Mouse (Mus musculus) intestine, embryonic 16.5 days (tissue): Measurements from ENCODE around the gene Ppfia4. TPM values are rescaled to one million over a fixed set of nuclear protein-coding genes. Genes with fewer than 3 reads are reported as not detected.

Experiments used
- ATAC-seq: fragments of 200-750 bp; cut with Nextera tagmentation; 2 replicates; pipeline ENCODE4 v1.8.0; 2017; ENCODE audit warnings: moderate TSS enrichment, moderate library complexity
- H3K27ac ChIP-seq: fragments of 300-500 bp; sonication (generic); 2 replicates; pipeline ENCODE4 v1.5.1; 2014; ENCODE audit warnings: mild to moderate bottlenecking, low read length
- H3K27me3 ChIP-seq: fragments of 300-500 bp; sonication (generic); replicated peaks from 2 replicates; pipeline ENCODE4 v1.6.1; 2014; ENCODE audit warnings: low read length, control low read depth, mixed read lengths; ENCODE audit not compliant: control insufficient read depth, insufficient read depth
- H3K36me3 ChIP-seq: fragments of 300-500 bp; sonication (generic); 2 replicates; pipeline ENCODE4 v1.6.1; 2014; ENCODE audit warnings: low read length, control low read depth; ENCODE audit not compliant: control insufficient read depth, insufficient read depth
- H3K4me1 ChIP-seq: fragments of 300-500 bp; sonication (generic); 2 replicates; pipeline ENCODE4 v1.6.1; 2014; ENCODE audit warnings: low read length, control low read depth, mixed read lengths; ENCODE audit not compliant: control insufficient read depth, insufficient read depth
- H3K4me2 ChIP-seq: fragments of 300-500 bp; sonication (generic); 2 replicates; pipeline ENCODE4 v1.6.1; 2014; ENCODE audit warnings: low read depth, low read length, control low read depth
- H3K4me3 ChIP-seq: fragments of 300-500 bp; sonication (generic); 2 replicates; pipeline ENCODE4 v1.5.1; 2014; ENCODE audit warnings: mild to moderate bottlenecking, low read length
- H3K9ac ChIP-seq: fragments of 300-500 bp; sonication (generic); 2 replicates; pipeline ENCODE4 v1.6.1; 2014; ENCODE audit warnings: low read depth, low read length
- H3K9me3 ChIP-seq: fragments of 300-500 bp; sonication (generic); 2 replicates; pipeline ENCODE4 v1.6.1; 2016; ENCODE audit warnings: low read length, control low read depth; ENCODE audit not compliant: control insufficient read depth
- WGBS: fragments of 180-500 bp; shearing (Covaris S2); extraction: QIAGEN DNeasy Blood & Tissue Kit; methylation state at CpG from one replicate; pipeline ENCODE4 v1.1.7; 2014; 5-methylcytosine and 5-hydroxymethylcytosine counted together
- polyA plus RNA-seq: library from polyadenylated mRNA; unstranded; fragments of >200 nt; fragmentation: Nextera tagmentation; extraction: Ambion mirVana; gene quantifications from 2 replicates; pipeline ENCODE4 v1.2.1, GENCODE M21; 2015

Gene Ppfia4
- polyA plus RNA-seq, 1 experiment from 2014 or later, result 4.7 TPM

- no peak overlapping the region for H3K9ac ChIP-seq
- H3K27ac ChIP-seq, result no peak overlapping the region
- ATAC-seq, result no peak
- 77% methylated on average over 5 of the region's 5 CpGs for WGBS
- no peaks in the 10 kb centered on the region for H3K27me3 ChIP-seq
- H3K4me3 ChIP-seq, result no peak overlapping the region
- no peaks in the 10 kb centered on the region for H3K9me3 ChIP-seq
- peaks cover 4% of the 10 kb centered on the region for H3K4me1 ChIP-seq
- H3K36me3 ChIP-seq, result no peaks in the 10 kb centered on the region
- H3K4me2 ChIP-seq, result no peak overlapping the region
Observed at GRCm38 (mm10) chr1:134341641-134342277, 9.0 kb upstream of the Ppfia4 start.

GRCm38 (mm10) chr1:134339757-134340619, 7.3 kb upstream of the Ppfia4 start:
- no peak for ATAC-seq
- Histone ChIP-seq H3K27me3 (no peaks in the 10 kb centered on the region), H3K4me2 (no peak overlapping the region), H3K4me3 (no peak overlapping the region), H3K9me3 (no peaks in the 10 kb centered on the region), H3K9ac (no peak overlapping the region), H3K36me3 (no peaks in the 10 kb centered on the region), H3K27ac (no peak overlapping the region), H3K4me1 (peaks cover 4% of the 10 kb centered on the region)
- 92% methylated on average over 18 of the region's 18 CpGs for WGBS

- no peak overlapping the region for H3K4me2 ChIP-seq
- no peak overlapping the region for H3K4me3 ChIP-seq
- 88% methylated on average over 7 of the region's 7 CpGs for WGBS
- no peak overlapping the region for H3K9ac ChIP-seq
- H3K36me3 ChIP-seq, result no peaks in the 10 kb centered on the region
- H3K4me1 ChIP-seq, result peaks cover 3% of the 10 kb centered on the region
- no peak for ATAC-seq
- H3K27ac ChIP-seq, result no peak overlapping the region
- H3K9me3 ChIP-seq, result no peaks in the 10 kb centered on the region
- no peaks in the 10 kb centered on the region for H3K27me3 ChIP-seq
Observed at GRCm38 (mm10) chr1:134339162-134339561, 6.4 kb upstream of the Ppfia4 start.

GRCm38 (mm10) chr1:134336958-134337710, 4.4 kb upstream of the Ppfia4 start:
- ATAC-seq, result no peak
- no peak overlapping the region for H3K4me3 ChIP-seq
- no peak overlapping the region for H3K4me2 ChIP-seq
- peaks cover 4% of the 10 kb centered on the region; the same call in 1 of the 2 replicates for H3K4me1 ChIP-seq
- H3K9me3 ChIP-seq, result no peaks in the 10 kb centered on the region
- no peak overlapping the region for H3K9ac ChIP-seq
- no peaks in the 10 kb centered on the region for H3K27me3 ChIP-seq
- H3K27ac ChIP-seq, result no peak overlapping the region
- H3K36me3 ChIP-seq, result no peaks in the 10 kb centered on the region
- 74% methylated on average over 11 of the region's 11 CpGs for WGBS

- H3K27me3 ChIP-seq, result no peaks in the 10 kb centered on the region
- H3K36me3 ChIP-seq, result no peaks in the 10 kb centered on the region
- no peak for ATAC-seq
- WGBS, result 79% methylated on average over 12 of the region's 12 CpGs
- H3K4me2 ChIP-seq, result no peak overlapping the region
- H3K9me3 ChIP-seq, result no peaks in the 10 kb centered on the region
- H3K9ac ChIP-seq, result no peak overlapping the region
- peaks cover 4% of the 10 kb centered on the region; the same call in 1 of the 2 replicates for H3K4me1 ChIP-seq
- no peak overlapping the region for H3K27ac ChIP-seq
- no peak overlapping the region for H3K4me3 ChIP-seq
Observed at GRCm38 (mm10) chr1:134335924-134336810, 3.4 kb upstream of the Ppfia4 start.

GRCm38 (mm10) chr1:134335211-134335923, 2.6 kb upstream of the Ppfia4 start:
- no peak overlapping the region for H3K27ac ChIP-seq
- WGBS, result 72% methylated on average over 13 of the region's 13 CpGs
- H3K27me3 ChIP-seq, result no peaks in the 10 kb centered on the region
- no peaks in the 10 kb centered on the region for H3K36me3 ChIP-seq
- no peak overlapping the region for H3K4me2 ChIP-seq
- ATAC-seq, result no peak
- no peak overlapping the region for H3K4me3 ChIP-seq
- no peak overlapping the region for H3K9ac ChIP-seq
- H3K4me1 ChIP-seq, result peaks cover 4% of the 10 kb centered on the region; the same call in 1 of the 2 replicates
- no peaks in the 10 kb centered on the region for H3K9me3 ChIP-seq

- Histone ChIP-seq H3K36me3 (no peaks in the 10 kb centered on the region), H3K4me3 (no peak overlapping the region), H3K9ac (no peak overlapping the region), H3K27ac (no peak overlapping the region), H3K4me2 (no peak overlapping the region), H3K27me3 (no peaks in the 10 kb centered on the region), H3K4me1 (peaks cover 4% of the 10 kb centered on the region; the same call in 1 of the 2 replicates), H3K9me3 (no peaks in the 10 kb centered on the region)
- WGBS, result 55% methylated on average over 7 of the region's 7 CpGs
- no peak for ATAC-seq
Observed at GRCm38 (mm10) chr1:134334111-134334827, 1.5 kb upstream of the Ppfia4 start.
